Mouse (Mus musculus) CH12.LX (cell line): ENCODE measurements around the gene Wdr83. TPM values are rescaled to one million over a fixed set of nuclear protein-coding genes. Genes with fewer than 3 reads are reported as not detected.
A peak's percentile ranks its signal among the peaks of the same experiment; 100 is the strongest.

Experiments used
- DNase-seq: peaks from one replicate; pipeline ENCODE4 v3.0.0-alpha.2; 2013; ENCODE audit errors: extremely low read depth
- H3K27ac ChIP-seq: 2 replicates; pipeline ENCODE4 v1.5.1; 2012; ENCODE audit warnings: low read depth, mild to moderate bottlenecking, control low read depth, moderate library complexity; ENCODE audit not compliant: insufficient read depth
- H3K27me3 ChIP-seq: replicated peaks from 2 replicates; pipeline ENCODE3; 2012; ENCODE audit warnings: inconsistent platforms
- H3K36me3 ChIP-seq, 2 experiments: replicated peaks in 1 of 2; 2 replicates each; pipeline versions ENCODE3 to v1.6.1; 2012; ENCODE audit warnings: inconsistent platforms in 1 of 2, low read length in 1 of 2, mild to moderate bottlenecking in 1 of 2, mixed read lengths in 1 of 2, moderate library complexity in 1 of 2; ENCODE audit not compliant: control insufficient read depth in 1 of 2, insufficient read depth in 1 of 2
- H3K4me1 ChIP-seq, 2 experiments: 2 replicates each; pipeline ENCODE4 v1.6.1; 2012; ENCODE audit warnings: inconsistent platforms in 1 of 2, moderate library complexity in 1 of 2; ENCODE audit not compliant: insufficient read depth in 2 of 2, control insufficient read depth in 1 of 2
- H3K4me2 ChIP-seq: 2 replicates; pipeline ENCODE4 v1.6.1; 2012; ENCODE audit warnings: low read depth, mild to moderate bottlenecking, control low read depth; ENCODE audit not compliant: poor library complexity, insufficient read depth, severe bottlenecking
- H3K4me3 ChIP-seq, 3 experiments: fragments of 150-350 bp in 1 of 3; sonication (generic) in 1 of 3; replicated peaks in 1 of 3; 2 replicates each; pipeline versions ENCODE3 to v1.5.1; 2011 to 2012; ENCODE audit warnings: low read depth in 2 of 3, low read length in 2 of 3, mild to moderate bottlenecking in 2 of 3, moderate library complexity in 2 of 3, control low read depth in 1 of 3, improper control_type of control experiment in 1 of 3, inconsistent platforms in 1 of 3, mixed read lengths in 1 of 3; ENCODE audit not compliant: poor library complexity in 1 of 3
- H3K79me2 ChIP-seq: replicated peaks from 2 replicates; pipeline ENCODE4 v1.6.1; 2012; ENCODE audit warnings: mild to moderate bottlenecking, moderate library complexity; ENCODE audit not compliant: control insufficient read depth, poor library complexity, insufficient read depth, severe bottlenecking; ENCODE audit errors: extremely low read depth
- H3K9ac ChIP-seq: 2 replicates; pipeline ENCODE4 v1.6.1; 2012; ENCODE audit warnings: low read depth, mild to moderate bottlenecking, control low read depth, moderate library complexity; ENCODE audit not compliant: insufficient read depth
- H3K9me3 ChIP-seq: replicated peaks from 2 replicates; pipeline ENCODE3; 2012; ENCODE audit warnings: low read length, inconsistent platforms, mixed read lengths
- BHLHE40 ChIP-seq: IDR thresholded peaks from 2 replicates; pipeline ENCODE4 v1.6.1; 2011; ENCODE audit warnings: mild to moderate bottlenecking, low read depth, low read length, improper control_type of control experiment
- CTCF ChIP-seq, 2 experiments: IDR thresholded peaks in 1 of 2; conservative IDR thresholded peaks in 1 of 2; 2 replicates each; pipeline ENCODE4 v1.5.1; 2011 to 2012; ENCODE audit warnings: low read depth in 2 of 2, low read length in 2 of 2, improper control_type of control experiment in 1 of 2, inconsistent platforms in 1 of 2, mild to moderate bottlenecking in 1 of 2, moderate library complexity in 1 of 2
- E2F4 ChIP-seq: IDR thresholded peaks from 2 replicates; pipeline ENCODE4 v1.6.1; 2011; ENCODE audit warnings: low read depth, low read length, improper control_type of control experiment; ENCODE audit not compliant: insufficient replicate concordance
- ELF1 ChIP-seq: IDR thresholded peaks from 2 replicates; pipeline ENCODE4 v1.6.1; 2014; ENCODE audit warnings: low read depth, mild to moderate bottlenecking, inconsistent platforms, low read length, improper control_type of control experiment
- EP300 ChIP-seq: IDR thresholded peaks from 2 replicates; pipeline ENCODE4 v1.6.1; 2011; ENCODE audit warnings: low read length, improper control_type of control experiment
- ETS1 ChIP-seq: conservative IDR thresholded peaks from 2 replicates; pipeline ENCODE4 v1.6.1; 2012; ENCODE audit warnings: low read depth, mild to moderate bottlenecking, inconsistent platforms, low read length, improper control_type of control experiment, moderate library complexity
- HCFC1 ChIP-seq: IDR thresholded peaks from 2 replicates; pipeline ENCODE4 v1.6.1; 2012; ENCODE audit warnings: low read depth, mild to moderate bottlenecking, inconsistent platforms, low read length, improper control_type of control experiment
- IRF4 ChIP-seq: IDR thresholded peaks from 2 replicates; pipeline ENCODE4 v1.6.1; 2014; ENCODE audit warnings: low read depth, mild to moderate bottlenecking, inconsistent platforms, low read length, improper control_type of control experiment
- JUN ChIP-seq: IDR thresholded peaks from 2 replicates; pipeline ENCODE4 v1.6.1; 2011; ENCODE audit warnings: low read depth, mild to moderate bottlenecking, low read length, improper control_type of control experiment, moderate library complexity; ENCODE audit not compliant: insufficient read depth
- JUND ChIP-seq: conservative IDR thresholded peaks from 2 replicates; pipeline ENCODE4 v1.6.1; 2011; ENCODE audit warnings: low read depth, low read length, improper control_type of control experiment
- KAT2A ChIP-seq: IDR thresholded peaks from 2 replicates; pipeline ENCODE4 v1.6.1; 2012; ENCODE audit warnings: low read length, improper control_type of control experiment, inconsistent platforms; ENCODE audit not compliant: insufficient replicate concordance
- MAFK ChIP-seq: IDR thresholded peaks from 2 replicates; pipeline ENCODE4 v1.6.1; 2011; ENCODE audit warnings: low read length, improper control_type of control experiment; ENCODE audit not compliant: insufficient replicate concordance
- MAX ChIP-seq: IDR thresholded peaks from 2 replicates; pipeline ENCODE4 v1.6.1; 2011; ENCODE audit warnings: low read length, improper control_type of control experiment
- MXI1 ChIP-seq: IDR thresholded peaks from 2 replicates; pipeline ENCODE4 v1.6.1; 2011; ENCODE audit warnings: mild to moderate bottlenecking, low read depth, low read length, improper control_type of control experiment
- MYC ChIP-seq: IDR thresholded peaks from 2 replicates; pipeline ENCODE4 v1.6.1; 2011; ENCODE audit warnings: low read depth, mild to moderate bottlenecking, improper control_type of control experiment, low read length
- NELFE ChIP-seq: IDR thresholded peaks from 2 replicates; pipeline ENCODE4 v1.6.1; 2011; ENCODE audit warnings: low read depth, low read length, improper control_type of control experiment
- NRF1 ChIP-seq: IDR thresholded peaks from 2 replicates; pipeline ENCODE4 v1.6.1; 2014; ENCODE audit warnings: low read depth, mild to moderate bottlenecking, inconsistent platforms, low read length, improper control_type of control experiment, moderate library complexity
- POLR2A ChIP-seq: IDR thresholded peaks from 2 replicates; pipeline ENCODE4 v1.6.1; 2011; ENCODE audit warnings: low read depth, mild to moderate bottlenecking, improper control_type of control experiment, low read length
- POLR2AphosphoS2 ChIP-seq: IDR thresholded peaks from 2 replicates; pipeline ENCODE4 v1.6.1; 2011; ENCODE audit warnings: low read depth, low read length, improper control_type of control experiment
- SIN3A ChIP-seq: IDR thresholded peaks from 2 replicates; pipeline ENCODE4 v1.6.1; 2012; ENCODE audit warnings: low read length, improper control_type of control experiment, inconsistent platforms
- TBP ChIP-seq: conservative IDR thresholded peaks from 2 replicates; pipeline ENCODE4 v1.6.1; 2011; ENCODE audit warnings: low read depth, low read length, improper control_type of control experiment
- USF1 ChIP-seq: IDR thresholded peaks from 2 replicates; pipeline ENCODE4 v1.6.1; 2014; ENCODE audit warnings: low read depth, mild to moderate bottlenecking, inconsistent platforms, low read length, improper control_type of control experiment
- ZMIZ1 ChIP-seq: IDR thresholded peaks from 2 replicates; pipeline ENCODE4 v1.6.1; 2012; ENCODE audit warnings: low read depth, mild to moderate bottlenecking, inconsistent platforms, low read length, improper control_type of control experiment
- ZNF384 ChIP-seq: IDR thresholded peaks from 2 replicates; pipeline ENCODE4 v1.6.1; 2012; ENCODE audit warnings: low read depth, low read length, improper control_type of control experiment, inconsistent platforms
- dilution Hi-C: fragments of 300-500 bp; cut with MboI; formaldehyde crosslinking; loops from 2 replicates; pipeline ENCODE4 v1.14.3; 2020; ENCODE audit warnings: low sequenced_read_pairs; ENCODE audit not compliant: extremely low pct_unique_long_range_greater_than_20kb, extremely low pct_ligation_motif_present
- in situ Hi-C: fragments of 300-500 bp; cut with MboI; formaldehyde crosslinking; loops from 3 replicates; pipeline ENCODE4 v1.14.3; 2019; ENCODE audit warnings: low sequenced_read_pairs, low pct_ligation_motif_present, low pct_unique_long_range_greater_than_20kb, mixed read lengths
- polyA plus RNA-seq: library from polyadenylated mRNA; unstranded; fragments of >175 nt; gene quantifications from 2 replicates; pipeline ENCODE4 v1.2.1, GENCODE M21; 2012; ENCODE audit warnings: low read depth; ENCODE audit not compliant: insufficient read length
- total RNA-seq, 2 experiments: library from RNA; depleted of rRNA; stranded (reverse); fragments of 300-350 nt in 1 of 2; fragments of >200 nt in 1 of 2; gene quantifications; 2 replicates each; pipeline ENCODE4 v1.2.3; 2012 to 2014

The Wdr83 gene
- total and polyA plus RNA-seq, 3 experiments, result 5.5 to 35.6 (median 24.6) TPM

GRCm38 (mm10) chr8:85065213-85065612 lies 15.9 kb downstream of the Wdr83 start:
- Histone ChIP-seq H3K9ac (no peak overlapping the region), H3K79me2 (no peaks in the 10 kb centered on the region), H3K4me3 (no peak overlapping the region), H3K27ac (no peak overlapping the region), H3K9me3 (no peaks in the 10 kb centered on the region), H3K36me3 (peaks cover 37 to 68% of the 10 kb centered on the region in 2 experiments), H3K4me1 (peaks cover 5 to 16% of the 10 kb centered on the region in 2 experiments), H3K27me3 (no peaks in the 10 kb centered on the region), H3K4me2 (no peak overlapping the region)
- dilution Hi-C loops, result no loop called here
- DNase-seq, result no peak
- in situ Hi-C loops, result no loop called here
- TF ChIP-seq USF1 (no peak), NELFE (no peak)
- TF ChIP-seq, all 38 proteins: peak for 0

DNA sequence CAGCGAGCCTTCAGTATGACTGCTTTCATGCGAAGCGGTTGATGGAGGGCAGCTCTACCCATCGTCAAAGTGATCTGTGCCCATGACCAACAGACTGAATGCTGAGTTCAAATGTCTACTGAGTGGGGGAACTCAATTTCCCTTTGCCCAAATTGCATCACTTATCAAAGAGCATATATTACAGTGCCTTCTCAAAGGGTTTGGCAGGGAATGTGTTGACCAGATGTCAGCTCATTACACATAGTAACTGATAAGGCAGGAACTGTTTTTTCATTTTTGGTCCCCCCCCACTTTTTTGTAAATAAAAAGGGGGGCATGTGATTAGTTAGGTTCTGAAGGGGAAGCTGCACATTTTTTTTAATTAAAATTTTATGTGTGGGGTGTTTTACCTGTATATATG lies 18.5 kb downstream of the Wdr83 start:
- no peaks in the 10 kb centered on the region for H3K79me2 ChIP-seq
- no peak overlapping the region for H3K4me3 ChIP-seq
- no peak for TF ChIP-seq POLR2A
- no peak for TF ChIP-seq MYC
- TF ChIP-seq MAFK, result no peak
- no peak for TF ChIP-seq MAX
- TF ChIP-seq KAT2A, result no peak
- TF ChIP-seq TBP, result no peak
- no peak for TF ChIP-seq ETS1
- no peak for TF ChIP-seq IRF4
- TF ChIP-seq E2F4, result no peak
- no peak for TF ChIP-seq EP300
- TF ChIP-seq, all 38 proteins: peak for 0
- no peaks in the 10 kb centered on the region for H3K27me3 ChIP-seq
- in situ Hi-C loops (no loop called here), dilution Hi-C loops (no loop called here)
- peaks cover 5 to 18% of the 10 kb centered on the region in 2 experiments for H3K4me1 ChIP-seq
- H3K4me2 ChIP-seq, result no peak overlapping the region
- no peaks in the 10 kb centered on the region for H3K9me3 ChIP-seq
- peaks cover 31 to 57% of the 10 kb centered on the region in 2 experiments for H3K36me3 ChIP-seq
- H3K27ac ChIP-seq, result no peak overlapping the region
- H3K9ac ChIP-seq, result no peak overlapping the region
- no peak for DNase-seq

DNA sequence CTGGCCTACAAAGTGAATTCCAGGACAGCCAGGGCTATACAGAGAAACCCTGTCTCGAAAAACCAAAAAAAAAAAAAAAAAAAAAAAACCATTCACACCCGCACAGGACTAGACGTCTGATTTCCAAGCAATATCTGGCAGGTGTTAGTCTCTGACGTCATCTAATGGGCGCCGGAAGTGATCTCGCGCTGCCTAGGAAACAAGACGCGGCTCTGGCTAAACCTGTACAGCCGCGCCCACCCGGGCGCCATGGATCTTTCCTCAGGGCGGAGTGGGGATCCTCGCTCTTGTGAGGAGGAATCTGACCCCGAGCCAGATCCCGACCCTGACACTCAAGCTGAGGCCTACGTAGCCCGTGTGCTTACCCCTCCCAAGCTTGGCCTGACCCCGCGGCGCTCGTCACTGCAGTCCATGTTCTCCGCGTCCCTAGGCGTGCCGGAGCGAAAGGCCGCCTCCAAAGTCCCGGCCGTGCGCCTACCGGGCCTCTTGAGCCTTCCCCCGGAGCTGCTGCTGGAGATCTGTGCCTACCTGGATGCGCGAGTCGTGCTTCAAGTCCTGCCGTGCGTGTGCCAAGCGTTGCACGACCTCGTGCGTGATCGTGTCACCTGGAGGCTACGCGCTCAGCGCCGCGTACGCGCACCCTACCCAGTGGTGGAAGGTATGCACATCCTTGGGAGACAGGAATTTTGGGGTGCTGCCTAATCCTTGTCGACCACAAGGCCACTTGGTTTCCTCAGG lies 21.1 kb downstream of the Wdr83 start, which contains the start of gene Fbxw9:
TSS of gene Fbxw9 (plus strand) at position 177 of the 738 bp plus-strand sequence.
- Histone ChIP-seq H3K9ac (peak within 1 kb of the TSS; percentile 83), H3K4me2 (peak within 1 kb of the TSS; percentile 86), H3K27me3 (no peaks in the 10 kb centered on the region), H3K4me3 (peak within 1 kb of the TSS; percentile 85 to 100 (median 93)), H3K36me3 (peaks cover 29 to 56% of the 10 kb centered on the region in 2 experiments), H3K27ac (no peak within 1 kb of the TSS), H3K79me2 (no peaks in the 10 kb centered on the region), H3K4me1 (peaks cover 5 to 18% of the 10 kb centered on the region in 2 experiments), H3K9me3 (no peaks in the 10 kb centered on the region)
- peak; percentile 94 for DNase-seq
- in situ Hi-C loops, result no loop called here
- dilution Hi-C loops, result no loop called here
- TF ChIP-seq POLR2AphosphoS2, result peak; percentile 78; the same call in 1 of the 2 replicates
- TF ChIP-seq BHLHE40, result peak; percentile 24; the same call in 1 of the 2 replicates
- no peak for TF ChIP-seq EP300
- TF ChIP-seq KAT2A, result 0 out of 2 replicates have a peak, but pooled peaks have one; percentile 40
- peak; percentile 100 for TF ChIP-seq SIN3A
- no peak for TF ChIP-seq ZMIZ1
- TF ChIP-seq MXI1, result peak; percentile 95
- TF ChIP-seq IRF4, result peak; percentile 40; the same call in 1 of the 2 replicates
- TF ChIP-seq JUN, result 0 out of 2 replicates have a peak, but pooled peaks have one; percentile 15
- TF ChIP-seq CTCF (conservative IDR thresholded peaks at IDR 0.05 in 1 of 2, IDR thresholded peaks at IDR 0.05 in 1 of 2; ENCODE audit: low read depth in 2 of 2, low read length in 2 of 2), result no peak
- peak; percentile 81 for TF ChIP-seq HCFC1
- peak; percentile 84 for TF ChIP-seq ELF1
- no peak for TF ChIP-seq NELFE
- peak; percentile 85 for TF ChIP-seq ZNF384
- TF ChIP-seq JUND, result 0 out of 2 replicates have a peak, but pooled peaks have one; percentile 29
- peak; percentile 53; the same call in 1 of the 2 replicates for TF ChIP-seq POLR2A
- no peak for TF ChIP-seq MAX
- no peak for TF ChIP-seq NRF1
